Mouse (Mus musculus): Measurements from ENCODE around the gene Zkscan14. TPM values are rescaled to one million over a fixed set of nuclear protein-coding genes. Genes with fewer than 3 reads are reported as not detected.
"Not testable (repeated sequence)": the region's sequence is repeated elsewhere in the genome, so short reads cannot be mapped to it uniquely, and the experiment has no call there.

Zkscan14 gene
- 8.8 and 9.0 TPM in 2 replicates for polyA plus RNA-seq (2014; fragmentation: Nextera tagmentation; extraction: Ambion mirVana)

- H3K9ac ChIP-seq (ENCODE audit: low read depth, low read length), result peak within 1 kb of the TSS; percentile 72
- 2% methylated on average over 37 of the region's 37 CpGs for WGBS
- peaks cover 4% of the 10 kb centered on the region for H3K4me1 ChIP-seq (replicated peaks; ENCODE audit: control insufficient read depth, insufficient read depth, low read length)
- ATAC-seq (ENCODE audit: low FRiP score), result peak; percentile 17; the same call in 1 of the 2 replicates
- no peaks in the 10 kb centered on the region for H3K9me3 ChIP-seq (ENCODE audit: control insufficient read depth, low read length)
- DNase-seq (ENCODE audit: low spot score), result peak; percentile 85
- H3K36me3 ChIP-seq (ENCODE audit: control insufficient read depth, insufficient read depth, low read length), result no peaks in the 10 kb centered on the region
- peak within 1 kb of the TSS; percentile 95 for H3K4me2 ChIP-seq (replicated peaks; ENCODE audit: low read depth, low read length)
- H3K4me3 ChIP-seq (ENCODE audit: low read depth, low read length), result peak within 1 kb of the TSS; percentile 80
- H3K27ac ChIP-seq (ENCODE audit: low read depth, low read length), result no peak within 1 kb of the TSS
- H3K27me3 ChIP-seq (ENCODE audit: control insufficient read depth, insufficient read depth, low read length), result no peaks in the 10 kb centered on the region
Observed at GRCm38 (mm10) chr5:145201321-145201991, at the start of gene Zkscan14. Zkscan14 (minus strand) TSS chr5:145201868.

- Histone ChIP-seq H3K27me3 (ENCODE audit: control insufficient read depth, insufficient read depth, low read length) (no peaks in the 10 kb centered on the region), H3K4me3 (ENCODE audit: low read depth, low read length) (no peak overlapping the region), H3K36me3 (ENCODE audit: control insufficient read depth, insufficient read depth, low read length) (no peaks in the 10 kb centered on the region), H3K27ac (ENCODE audit: low read depth, low read length) (no peak overlapping the region), H3K4me2 (replicated peaks; ENCODE audit: low read depth, low read length) (no peak overlapping the region), H3K9me3 (ENCODE audit: control insufficient read depth, low read length) (no peaks in the 10 kb centered on the region), H3K4me1 (replicated peaks; ENCODE audit: control insufficient read depth, insufficient read depth, low read length) (no peaks in the 10 kb centered on the region), H3K9ac (ENCODE audit: low read depth, low read length) (no peak overlapping the region)
- ATAC-seq (ENCODE audit: low FRiP score), result no peak
- no peak for DNase-seq (ENCODE audit: low spot score)
- 96% methylated on average over 3 of the region's 3 CpGs for WGBS
Observed at GRCm38 (mm10) chr5:145249520-145249919, 47.9 kb upstream of the Zkscan14 start.

- DNase-seq (ENCODE audit: low spot score) (peak; percentile 44), ATAC-seq (ENCODE audit: low FRiP score) (no peak)
- Histone ChIP-seq H3K4me2 (replicated peaks; ENCODE audit: low read depth, low read length) (no peak overlapping the region), H3K27ac (ENCODE audit: low read depth, low read length) (no peak overlapping the region), H3K4me3 (ENCODE audit: low read depth, low read length) (no peak overlapping the region), H3K9ac (ENCODE audit: low read depth, low read length) (no peak overlapping the region), H3K4me1 (replicated peaks; ENCODE audit: control insufficient read depth, insufficient read depth, low read length) (no peaks in the 10 kb centered on the region), H3K36me3 (ENCODE audit: control insufficient read depth, insufficient read depth, low read length) (no peaks in the 10 kb centered on the region; the same call in 1 of the 2 replicates), H3K27me3 (ENCODE audit: control insufficient read depth, insufficient read depth, low read length) (no peaks in the 10 kb centered on the region), H3K9me3 (ENCODE audit: control insufficient read depth, low read length) (no peaks in the 10 kb centered on the region)
Observed at GRCm38 (mm10) chr5:145234636-145235035, 33.0 kb upstream of the Zkscan14 start.

GRCm38 (mm10) chr5:145231893-145232411 lies 30.3 kb upstream of the Zkscan14 start:
- Histone ChIP-seq H3K4me2 (replicated peaks; ENCODE audit: low read depth, low read length) (peak overlapping the region; percentile 68), H3K9me3 (ENCODE audit: control insufficient read depth, low read length) (no peaks in the 10 kb centered on the region), H3K36me3 (ENCODE audit: control insufficient read depth, insufficient read depth, low read length) (no peaks in the 10 kb centered on the region; the same call in 1 of the 2 replicates), H3K27ac (ENCODE audit: low read depth, low read length) (peak overlapping the region; percentile 88), H3K9ac (ENCODE audit: low read depth, low read length) (peak overlapping the region; percentile 96), H3K4me1 (replicated peaks; ENCODE audit: control insufficient read depth, insufficient read depth, low read length) (no peaks in the 10 kb centered on the region), H3K27me3 (ENCODE audit: control insufficient read depth, insufficient read depth, low read length) (no peaks in the 10 kb centered on the region), H3K4me3 (ENCODE audit: low read depth, low read length) (peak overlapping the region; percentile 99)
- peak; percentile 55 for DNase-seq (ENCODE audit: low spot score)
- ATAC-seq (ENCODE audit: low FRiP score), result peak; percentile 82
- WGBS, result under 1% methylated on average over 46 of the region's 49 CpGs

GRCm38 (mm10) chr5:145231367-145231871 lies 29.8 kb upstream of the Zkscan14 start, which contains the start of gene Zfp655:
Zfp655 (plus strand) TSS chr5:145231715.
- ATAC-seq (ENCODE audit: low FRiP score) (peak; percentile 98), DNase-seq (ENCODE audit: low spot score) (peak; percentile 97)
- Histone ChIP-seq H3K9me3 (ENCODE audit: control insufficient read depth, low read length) (no peaks in the 10 kb centered on the region), H3K27me3 (ENCODE audit: control insufficient read depth, insufficient read depth, low read length) (no peaks in the 10 kb centered on the region), H3K4me1 (replicated peaks; ENCODE audit: control insufficient read depth, insufficient read depth, low read length) (no peaks in the 10 kb centered on the region), H3K4me2 (replicated peaks; ENCODE audit: low read depth, low read length) (peak within 1 kb of the TSS; percentile 68), H3K36me3 (ENCODE audit: control insufficient read depth, insufficient read depth, low read length) (no peaks in the 10 kb centered on the region; the same call in 1 of the 2 replicates), H3K27ac (ENCODE audit: low read depth, low read length) (peak within 1 kb of the TSS; percentile 88), H3K9ac (ENCODE audit: low read depth, low read length) (peak within 1 kb of the TSS; percentile 96), H3K4me3 (ENCODE audit: low read depth, low read length) (peak within 1 kb of the TSS; percentile 99)
- under 1% methylated on average over 42 of the region's 42 CpGs for WGBS

GRCm38 (mm10) chr5:145230641-145231040 lies 29.0 kb upstream of the Zkscan14 start:
- DNase-seq (ENCODE audit: low spot score) (no peak), ATAC-seq (ENCODE audit: low FRiP score) (no peak)
- Histone ChIP-seq H3K9me3 (ENCODE audit: control insufficient read depth, low read length) (no peaks in the 10 kb centered on the region), H3K36me3 (ENCODE audit: control insufficient read depth, insufficient read depth, low read length) (no peaks in the 10 kb centered on the region; the same call in 1 of the 2 replicates), H3K27ac (ENCODE audit: low read depth, low read length) (no peak overlapping the region), H3K27me3 (ENCODE audit: control insufficient read depth, insufficient read depth, low read length) (no peaks in the 10 kb centered on the region), H3K4me3 (ENCODE audit: low read depth, low read length) (no peak overlapping the region; the same call in 1 of the 2 replicates), H3K9ac (ENCODE audit: low read depth, low read length) (no peak overlapping the region), H3K4me2 (replicated peaks; ENCODE audit: low read depth, low read length) (peak overlapping the region; percentile 68), H3K4me1 (replicated peaks; ENCODE audit: control insufficient read depth, insufficient read depth, low read length) (no peaks in the 10 kb centered on the region)
- 87% methylated on average over 4 of the region's 4 CpGs for WGBS

- H3K27ac ChIP-seq (ENCODE audit: low read depth, low read length); ATAC-seq (ENCODE audit: low FRiP score); H3K9me3 ChIP-seq (ENCODE audit: control insufficient read depth, low read length); H3K4me1 ChIP-seq (replicated peaks; ENCODE audit: control insufficient read depth, insufficient read depth, low read length); H3K27me3 ChIP-seq (ENCODE audit: control insufficient read depth, insufficient read depth, low read length); H3K36me3 ChIP-seq (ENCODE audit: control insufficient read depth, insufficient read depth, low read length); DNase-seq (ENCODE audit: low spot score); H3K4me3 ChIP-seq (ENCODE audit: low read depth, low read length); H3K9ac ChIP-seq (ENCODE audit: low read depth, low read length); H3K4me2 ChIP-seq (replicated peaks; ENCODE audit: low read depth, low read length): not testable (repeated sequence)
- 87% methylated on average over 6 of the region's 6 CpGs for WGBS
Observed at GRCm38 (mm10) chr5:145229283-145229682, 27.6 kb upstream of the Zkscan14 start.

GRCm38 (mm10) chr5:145226453-145226852 lies 24.8 kb upstream of the Zkscan14 start:
- Histone ChIP-seq H3K9ac (ENCODE audit: low read depth, low read length) (no peak overlapping the region), H3K4me2 (replicated peaks; ENCODE audit: low read depth, low read length) (no peak overlapping the region), H3K27ac (ENCODE audit: low read depth, low read length) (no peak overlapping the region), H3K27me3 (ENCODE audit: control insufficient read depth, insufficient read depth, low read length) (no peaks in the 10 kb centered on the region), H3K4me1 (replicated peaks; ENCODE audit: control insufficient read depth, insufficient read depth, low read length) (no peaks in the 10 kb centered on the region), H3K4me3 (ENCODE audit: low read depth, low read length) (no peak overlapping the region), H3K36me3 (ENCODE audit: control insufficient read depth, insufficient read depth, low read length) (no peaks in the 10 kb centered on the region), H3K9me3 (ENCODE audit: control insufficient read depth, low read length) (no peaks in the 10 kb centered on the region)
- DNase-seq (ENCODE audit: low spot score) (no peak), ATAC-seq (ENCODE audit: low FRiP score) (no peak)
- WGBS, result 61% methylated on average over 2 of the region's 2 CpGs

Measured in hindbrain, embryonic 11.5 days (tissue).